Mouse (Mus musculus): ENCODE data around the gene BC030499.

- TF ChIP-seq CTCF (IDR thresholded peaks at IDR 0.05; ENCODE audit: low read depth) (no peak), EP300 (IDR thresholded peaks at IDR 0.05; ENCODE audit: low read depth) (no peak)
Measured at GRCm38 (mm10) chr11:78337040-78337439, 46.4 kb downstream of the BC030499 start.
